Mouse (Mus musculus) cortical plate, adult 2 months (tissue): ENCODE results near the gene Snrpn.

Experiments
- CTCF ChIP-seq: fragments of 200-500 bp; IDR thresholded peaks from 2 replicates; pipeline ENCODE4 v1.5.1; 2011; ENCODE audit warnings: mild to moderate bottlenecking, control low read depth, low read length; ENCODE audit not compliant: insufficient read depth; ENCODE audit errors: extremely low read depth
- POLR2A ChIP-seq: fragments of 200-500 bp; IDR thresholded peaks from 2 replicates; pipeline ENCODE4 v1.6.1; 2011; ENCODE audit warnings: mild to moderate bottlenecking, low read length, control low read depth; ENCODE audit not compliant: insufficient read depth; ENCODE audit errors: extremely low read depth

GRCm38 (mm10) chr7:60097154-60097859, 42.7 kb downstream of the Snrpn start:
- TF ChIP-seq POLR2A, result no peak
- no peak for TF ChIP-seq CTCF
